Mouse (Mus musculus) forebrain, embryonic 13.5 days (tissue): Measurements from ENCODE around the gene Tomm20. TPM values are rescaled to one million over a fixed set of nuclear protein-coding genes. Genes with fewer than 3 reads are reported as not detected.
"Not testable (repeated sequence)": the region's sequence is repeated elsewhere in the genome, so short reads cannot be mapped to it uniquely, and the experiment has no call there.

ENCODE experiments used
- ATAC-seq: fragments of 200-750 bp; cut with Nextera tagmentation; 2 replicates; pipeline ENCODE4 v1.8.0; 2017
- H3K27ac ChIP-seq: fragments of 300-500 bp; sonication (generic); 2 replicates; pipeline ENCODE4 v1.5.1; 2015; ENCODE audit warnings: inconsistent platforms, mild to moderate bottlenecking, moderate library complexity
- H3K27me3 ChIP-seq: fragments of 300-500 bp; sonication (generic); 2 replicates; pipeline ENCODE4 v1.6.1; 2015; ENCODE audit warnings: mild to moderate bottlenecking, inconsistent platforms
- H3K36me3 ChIP-seq: fragments of 300-500 bp; sonication (generic); 2 replicates; pipeline ENCODE4 v1.6.1; 2015; ENCODE audit warnings: mild to moderate bottlenecking, inconsistent platforms; ENCODE audit not compliant: poor library complexity, severe bottlenecking
- H3K4me1 ChIP-seq: fragments of 300-500 bp; sonication (generic); 2 replicates; pipeline ENCODE4 v1.6.1; 2015; ENCODE audit warnings: inconsistent platforms
- H3K4me2 ChIP-seq: fragments of 300-500 bp; sonication (generic); 2 replicates; pipeline ENCODE4 v1.6.1; 2015; ENCODE audit warnings: inconsistent platforms, mild to moderate bottlenecking, moderate library complexity
- H3K4me3 ChIP-seq: fragments of 300-500 bp; sonication (generic); 2 replicates; pipeline ENCODE4 v1.5.1; 2015; ENCODE audit warnings: mild to moderate bottlenecking, inconsistent platforms
- H3K9ac ChIP-seq: fragments of 300-500 bp; sonication (generic); 2 replicates; pipeline ENCODE4 v1.6.1; 2015; ENCODE audit warnings: mild to moderate bottlenecking, inconsistent platforms
- H3K9me3 ChIP-seq: fragments of 300-500 bp; sonication (generic); replicated peaks from 2 replicates; pipeline ENCODE4 v1.6.1; 2016; ENCODE audit warnings: inconsistent platforms
- WGBS: fragments of 180-500 bp; shearing (Covaris S2); methylation state at CpG from one replicate; pipeline ENCODE4 v1.1.7; 2015; 5-methylcytosine and 5-hydroxymethylcytosine counted together
- polyA plus RNA-seq: library from polyadenylated mRNA; unstranded; fragments of >200 nt; fragmentation: Nextera tagmentation; extraction: Ambion mirVana; gene quantifications from 2 replicates; pipeline ENCODE4 v1.2.1, GENCODE M21; 2015

The Tomm20 gene
- polyA plus RNA-seq = 207 and 209 TPM in 2 replicates

- Histone ChIP-seq H3K4me1 (peaks cover 27% of the 10 kb centered on the region), H3K4me2 (peak within 1 kb of the TSS; percentile 98), H3K36me3 (peaks cover 30% of the 10 kb centered on the region), H3K27me3 (no peaks in the 10 kb centered on the region), H3K4me3 (peak within 1 kb of the TSS; percentile 84), H3K9me3 (no peaks in the 10 kb centered on the region), H3K9ac (peak within 1 kb of the TSS; percentile 94), H3K27ac (peak within 1 kb of the TSS; percentile 79)
- WGBS = under 1% methylated on average over 46 of the region's 48 CpGs
- ATAC-seq = peak; percentile 93
Observed at GRCm38 (mm10) chr8:126945730-126946163, at the start of gene Tomm20. Tomm20 (minus strand) TSS chr8:126945844.

GRCm38 (mm10) chr8:126994506-126994905, 48.9 kb upstream of the Tomm20 start:
- Histone ChIP-seq H3K4me2 (no peak overlapping the region), H3K4me1 (0 out of 2 replicates have a peak, but pooled peaks cover 8% of the 10 kb centered on the region), H3K27ac (no peak overlapping the region), H3K36me3 (no peaks in the 10 kb centered on the region), H3K9ac (no peak overlapping the region), H3K9me3 (no peaks in the 10 kb centered on the region), H3K27me3 (no peaks in the 10 kb centered on the region), H3K4me3 (no peak overlapping the region)
- ATAC-seq = no peak
- WGBS = 57% methylated on average over 1 of the region's 1 CpGs

GRCm38 (mm10) chr8:126989363-126990153, 43.9 kb upstream of the Tomm20 start:
- H3K9me3 ChIP-seq = no peaks in the 10 kb centered on the region
- H3K36me3 ChIP-seq = no peaks in the 10 kb centered on the region
- H3K4me3 ChIP-seq = no peak overlapping the region
- no peak overlapping the region for H3K9ac ChIP-seq
- H3K27ac ChIP-seq = no peak overlapping the region
- H3K4me1 ChIP-seq = 0 out of 2 replicates have a peak, but pooled peaks cover 1% of the 10 kb centered on the region
- WGBS = 80% methylated on average over 5 of the region's 5 CpGs
- H3K4me2 ChIP-seq = no peak overlapping the region
- H3K27me3 ChIP-seq = 0 out of 2 replicates have a peak, but pooled peaks cover 3% of the 10 kb centered on the region
- ATAC-seq = no peak

- no peak for ATAC-seq
Observed at GRCm38 (mm10) chr8:126988346-126989006, 42.8 kb upstream of the Tomm20 start.

GRCm38 (mm10) chr8:126986495-126986894, 40.9 kb upstream of the Tomm20 start:
- Histone ChIP-seq H3K4me2 (no peak overlapping the region), H3K9me3 (no peaks in the 10 kb centered on the region), H3K4me1 (no peaks in the 10 kb centered on the region), H3K27me3 (0 out of 2 replicates have a peak, but pooled peaks cover 3% of the 10 kb centered on the region), H3K4me3 (no peak overlapping the region), H3K27ac (no peak overlapping the region), H3K9ac (no peak overlapping the region), H3K36me3 (no peaks in the 10 kb centered on the region)
- peak; percentile 61 for ATAC-seq
- 3% methylated on average over 12 of the region's 12 CpGs for WGBS

More at GRCm38 (mm10) chr8:126988346-126989006, 42.8 kb upstream of the Tomm20 start:
- no peaks in the 10 kb centered on the region for H3K9me3 ChIP-seq
- 0 out of 2 replicates have a peak, but pooled peaks cover 3% of the 10 kb centered on the region for H3K27me3 ChIP-seq
- H3K9ac ChIP-seq = no peak overlapping the region
- H3K27ac ChIP-seq = no peak overlapping the region
- H3K4me2 ChIP-seq = no peak overlapping the region
- WGBS = 67% methylated on average over 16 of the region's 16 CpGs
- no peaks in the 10 kb centered on the region for H3K4me1 ChIP-seq
- no peaks in the 10 kb centered on the region for H3K36me3 ChIP-seq
- no peak overlapping the region for H3K4me3 ChIP-seq

- no peak overlapping the region for H3K27ac ChIP-seq
- peaks cover 15% of the 10 kb centered on the region for H3K27me3 ChIP-seq
- H3K36me3 ChIP-seq = no peaks in the 10 kb centered on the region
- H3K4me1 ChIP-seq = peaks cover 9% of the 10 kb centered on the region; the same call in 1 of the 2 replicates
- 64% methylated on average over 5 of the region's 5 CpGs for WGBS
- H3K4me2 ChIP-seq = no peak overlapping the region
- no peak overlapping the region for H3K4me3 ChIP-seq
- no peaks in the 10 kb centered on the region for H3K9me3 ChIP-seq
- H3K9ac ChIP-seq = no peak overlapping the region
- ATAC-seq = no peak
Observed at GRCm38 (mm10) chr8:126980046-126980445, 34.4 kb upstream of the Tomm20 start.

- Histone ChIP-seq H3K4me1 (peaks cover 9% of the 10 kb centered on the region; the same call in 1 of the 2 replicates), H3K9ac (0 out of 2 replicates have a peak overlapping the region, but pooled peaks have one; percentile 40), H3K9me3 (no peaks in the 10 kb centered on the region), H3K27ac (no peak overlapping the region), H3K36me3 (no peaks in the 10 kb centered on the region), H3K27me3 (peaks cover 15% of the 10 kb centered on the region), H3K4me3 (peak overlapping the region; percentile 19), H3K4me2 (peak overlapping the region; percentile 39)
- no peak for ATAC-seq
- 25% methylated on average over 27 of the region's 27 CpGs for WGBS
Observed at GRCm38 (mm10) chr8:126979091-126979920, 33.7 kb upstream of the Tomm20 start.

GRCm38 (mm10) chr8:126978535-126978934, 32.9 kb upstream of the Tomm20 start:
- not testable (repeated sequence) for H3K27ac ChIP-seq, H3K4me1 ChIP-seq, H3K9ac ChIP-seq, H3K36me3 ChIP-seq, ATAC-seq, H3K4me3 ChIP-seq, H3K9me3 ChIP-seq
- H3K4me2 ChIP-seq = peak overlapping the region; percentile 39
- 46% methylated on average over 2 of the region's 3 CpGs for WGBS
- H3K27me3 ChIP-seq = peaks cover 15% of the 10 kb centered on the region

GRCm38 (mm10) chr8:126978028-126978427, 32.4 kb upstream of the Tomm20 start:
- Histone ChIP-seq H3K36me3 (no peaks in the 10 kb centered on the region), H3K4me1 (peaks cover 9% of the 10 kb centered on the region; the same call in 1 of the 2 replicates), H3K4me3 (no peak overlapping the region), H3K27ac (no peak overlapping the region), H3K9me3 (no peaks in the 10 kb centered on the region), H3K27me3 (peaks cover 15% of the 10 kb centered on the region), H3K9ac (no peak overlapping the region), H3K4me2 (no peak overlapping the region)
- WGBS = 86% methylated on average over 10 of the region's 10 CpGs
- ATAC-seq = no peak

- H3K27ac ChIP-seq = no peak overlapping the region
- peaks cover 9% of the 10 kb centered on the region; the same call in 1 of the 2 replicates for H3K4me1 ChIP-seq
- H3K4me2 ChIP-seq = no peak overlapping the region
- H3K27me3 ChIP-seq = peaks cover 15% of the 10 kb centered on the region
- no peaks in the 10 kb centered on the region for H3K36me3 ChIP-seq
- WGBS = 42% methylated on average over 8 of the region's 8 CpGs
- H3K9me3 ChIP-seq = no peaks in the 10 kb centered on the region
- H3K4me3 ChIP-seq = no peak overlapping the region
- no peak for ATAC-seq
- peak overlapping the region; percentile 13; the same call in 1 of the 2 replicates for H3K9ac ChIP-seq
Observed at GRCm38 (mm10) chr8:126976608-126977348, 31.1 kb upstream of the Tomm20 start.

GRCm38 (mm10) chr8:126975706-126976105, 30.1 kb upstream of the Tomm20 start:
- Histone ChIP-seq H3K4me2 (no peak overlapping the region), H3K4me3 (no peak overlapping the region), H3K9me3 (no peaks in the 10 kb centered on the region), H3K4me1 (peaks cover 9% of the 10 kb centered on the region; the same call in 1 of the 2 replicates), H3K27ac (no peak overlapping the region), H3K9ac (no peak overlapping the region), H3K36me3 (no peaks in the 10 kb centered on the region), H3K27me3 (peaks cover 15% of the 10 kb centered on the region)
- no peak for ATAC-seq
- 15% methylated on average over 1 of the region's 1 CpGs for WGBS
